Mouse (Mus musculus) embryo, embryonic 11 days (tissue): ENCODE data around the gene Rft1.
A peak's percentile ranks its signal among the peaks of the same experiment; 100 is the strongest.

Source experiments
- DNase-seq: peaks from one replicate; pipeline ENCODE4 v3.0.0-alpha.2; 2015

Gene Rft1

GRCm38 (mm10) chr14:30630811-30631576, 23.2 kb upstream of the Rft1 start:
- no peak for DNase-seq

GRCm38 (mm10) chr14:30631834-30632233, 22.3 kb upstream of the Rft1 start:
- DNase-seq: no peak

- no peak for DNase-seq
These were observed 20.5 kb upstream of the Rft1 start for GRCm38 (mm10) chr14:30633708-30634107.

DNA sequence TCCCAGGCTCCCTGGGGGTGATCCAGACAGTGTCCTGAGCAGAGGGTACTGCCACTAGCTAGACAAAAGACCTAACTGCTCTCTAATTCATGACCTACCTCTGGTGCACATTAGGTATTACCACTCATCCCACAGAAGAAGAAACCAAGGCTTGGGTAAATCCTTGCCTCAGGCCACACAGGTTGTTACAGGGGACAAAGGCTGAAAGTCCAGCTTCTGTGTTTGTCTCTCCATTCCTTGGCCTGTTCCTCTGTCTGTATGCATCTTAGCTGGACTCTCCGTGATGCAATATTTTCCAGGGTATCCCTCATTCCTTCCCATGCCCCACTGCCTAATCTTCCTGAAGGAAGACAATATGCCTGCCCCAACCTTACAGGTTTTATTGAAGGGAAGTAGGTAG, 19.7 kb upstream of the Rft1 start:
- no peak for DNase-seq

- DNase-seq: no peak
These were observed 18.8 kb upstream of the Rft1 start for GRCm38 (mm10) chr14:30635219-30635910.

DNA sequence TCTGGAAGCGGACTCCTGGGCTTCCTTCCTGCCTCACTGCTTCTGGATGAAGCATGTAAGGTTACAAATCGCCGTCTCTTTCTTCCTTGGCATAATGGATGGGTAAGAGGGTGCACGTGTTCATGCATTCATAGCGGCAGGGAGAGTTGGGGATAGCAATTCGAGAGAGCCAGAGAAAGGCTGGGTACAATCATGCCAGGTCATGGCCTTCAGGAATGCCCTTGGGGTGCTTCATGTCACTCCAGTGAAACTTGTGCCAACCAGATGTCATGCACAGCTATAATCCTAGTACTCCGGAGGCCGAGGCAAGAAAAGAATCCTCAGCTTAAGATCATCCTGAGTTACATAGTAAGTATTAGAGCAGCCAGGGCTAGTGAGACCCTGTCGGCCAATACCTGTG, 17.7 kb upstream of the Rft1 start:
- DNase-seq: no peak

- DNase-seq: no peak
These were observed 17.1 kb upstream of the Rft1 start for GRCm38 (mm10) chr14:30637087-30637486.

- no peak for DNase-seq
These were observed 16.2 kb upstream of the Rft1 start for GRCm38 (mm10) chr14:30638009-30638408.

- no peak for DNase-seq
These were observed 15.5 kb upstream of the Rft1 start for GRCm38 (mm10) chr14:30638686-30639085.

GRCm38 (mm10) chr14:30641748-30642147, 12.4 kb upstream of the Rft1 start:
- DNase-seq: no peak

DNA sequence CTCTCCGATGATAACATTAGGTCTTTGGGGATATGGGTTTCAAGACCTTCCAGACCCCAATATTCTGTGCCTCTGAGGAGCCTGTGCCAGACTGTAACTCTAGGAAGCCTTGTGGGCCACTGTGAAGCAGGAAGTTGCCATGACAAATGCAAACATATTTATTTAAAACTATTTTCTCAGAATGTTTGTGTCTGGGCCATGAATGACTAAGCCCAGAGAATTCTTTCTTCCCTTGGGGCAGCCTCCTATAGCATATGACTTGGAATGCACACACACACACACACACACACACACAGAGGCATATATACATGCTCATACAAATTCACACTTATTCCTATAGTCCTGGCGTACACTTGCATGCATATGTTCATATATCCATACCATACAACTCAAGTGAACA, 10.1 kb upstream of the Rft1 start:
- DNase-seq: no peak

DNA sequence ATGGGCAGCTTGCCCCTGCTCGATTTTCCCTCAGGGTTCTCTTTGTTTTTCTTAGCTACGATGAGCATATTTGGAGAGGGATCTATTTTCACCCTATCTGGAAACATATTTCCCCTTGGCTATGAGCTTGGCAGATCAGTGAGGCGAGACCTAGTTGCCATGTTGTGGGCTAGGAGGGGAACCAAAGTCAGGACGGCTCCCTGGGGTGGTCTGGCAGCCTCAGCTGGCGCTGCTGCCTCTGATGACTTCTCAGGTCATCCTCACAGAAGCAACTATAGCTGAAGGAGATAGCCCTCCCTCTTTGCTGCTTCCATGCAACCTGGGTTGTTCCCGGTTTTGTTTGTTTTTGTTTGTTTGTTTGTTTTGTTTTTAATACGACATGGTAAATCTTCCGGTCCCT, 9.1 kb upstream of the Rft1 start:
- no peak for DNase-seq

- DNase-seq: no peak
These were observed 7.7 kb upstream of the Rft1 start for GRCm38 (mm10) chr14:30646486-30646885.

DNA sequence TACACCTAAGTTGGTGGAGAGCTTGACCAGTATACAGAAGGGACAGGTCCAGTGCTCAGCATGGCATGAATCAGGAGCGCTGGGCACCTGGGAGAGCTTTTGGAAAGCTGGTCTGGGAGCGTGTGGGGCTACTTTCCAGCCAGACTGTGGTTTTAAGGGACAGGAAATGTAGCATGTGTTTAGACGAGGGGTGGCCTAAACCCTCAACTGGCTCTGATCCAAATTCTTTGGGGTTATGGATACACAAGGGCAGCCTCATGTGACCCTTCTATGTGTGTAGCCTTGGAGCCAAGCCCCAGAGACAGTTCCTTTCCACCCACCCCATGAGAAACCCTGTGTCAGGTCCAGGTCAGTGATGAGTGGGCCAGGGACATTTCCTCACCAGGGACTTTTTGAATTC, 5.7 kb upstream of the Rft1 start:
- DNase-seq: no peak

- DNase-seq: no peak
These were observed 4.4 kb upstream of the Rft1 start for GRCm38 (mm10) chr14:30649745-30650144.

DNA sequence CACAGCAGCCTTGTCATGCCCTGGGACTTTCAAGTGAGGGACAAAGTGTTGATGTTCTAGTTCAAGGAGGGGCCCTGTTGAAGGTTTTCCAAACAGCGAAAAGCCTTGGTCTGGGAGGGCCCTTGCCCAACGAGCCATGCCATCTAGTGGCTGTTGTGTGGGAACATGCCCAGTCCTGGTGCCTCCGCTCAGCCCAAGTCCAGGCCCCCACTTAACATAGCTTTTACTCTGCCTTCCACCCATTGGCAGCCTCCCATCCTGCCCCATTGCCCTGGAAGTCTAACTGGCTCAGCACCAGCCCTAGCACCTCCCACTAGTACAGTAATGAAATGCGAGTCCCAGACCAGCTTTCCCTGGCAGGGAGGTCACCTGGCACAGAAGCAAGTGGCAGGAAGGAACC, 3.2 kb upstream of the Rft1 start:
- peak; percentile 23 for DNase-seq

- DNase-seq: no peak
These were observed 600 bp downstream of the Rft1 start for GRCm38 (mm10) chr14:30654691-30655228.

DNA sequence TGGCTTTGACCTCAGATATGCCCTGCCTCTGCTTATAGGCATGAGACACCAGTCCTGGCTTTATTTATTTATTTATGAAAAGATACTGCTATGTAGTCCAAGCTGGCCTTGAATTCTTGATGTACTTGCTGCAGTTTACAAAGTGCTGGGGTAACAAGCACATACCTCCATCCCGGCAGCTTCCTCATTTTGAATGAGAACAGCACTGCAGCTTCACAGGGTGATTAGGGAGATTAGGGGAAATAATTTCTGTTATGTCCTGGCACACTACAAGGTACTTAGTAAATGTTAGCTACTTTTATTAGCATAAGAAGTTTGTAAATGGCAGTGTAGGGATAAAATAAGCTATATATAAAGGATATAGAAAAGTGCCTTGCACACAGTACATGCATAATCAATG, 1.4 kb downstream of the Rft1 start:
- DNase-seq: no peak

- DNase-seq: no peak
These were observed 11.9 kb downstream of the Rft1 start for GRCm38 (mm10) chr14:30666061-30666460.

GRCm38 (mm10) chr14:30666604-30667003, 12.4 kb downstream of the Rft1 start:
- no peak for DNase-seq

GRCm38 (mm10) chr14:30670161-30670560, 16.0 kb downstream of the Rft1 start:
- no peak for DNase-seq

- no peak for DNase-seq
These were observed 17.2 kb downstream of the Rft1 start for GRCm38 (mm10) chr14:30671095-30671985.

DNA sequence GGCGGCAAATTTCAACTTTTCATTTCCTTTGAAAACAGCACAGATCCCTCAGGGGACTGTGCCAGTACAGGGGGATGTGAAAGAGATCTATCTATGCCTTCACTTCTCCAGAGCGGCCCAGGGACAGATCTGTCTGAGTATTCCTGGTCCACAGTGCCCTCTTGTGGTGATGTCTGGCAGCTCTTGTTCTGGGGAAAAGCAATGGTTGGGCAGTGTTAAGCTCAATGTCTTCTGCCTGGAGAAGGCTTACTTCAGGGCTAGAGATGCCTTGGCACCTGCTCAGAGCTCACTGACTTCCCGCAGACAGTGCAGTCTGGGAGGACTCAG, 17.8 kb downstream of the Rft1 start:
- DNase-seq: peak; percentile 90
